Mouse (Mus musculus) brown adipose tissue, adult 24 weeks (tissue): ENCODE results near the gene Slc16a14. TPM values are rescaled to one million over a fixed set of nuclear protein-coding genes. Genes with fewer than 3 reads are reported as not detected.
"Not testable (repeated sequence)": the region's sequence is repeated elsewhere in the genome, so short reads cannot be mapped to it uniquely, and the experiment has no call there.

Experiments
- H3K27ac ChIP-seq: fragments of 200-500 bp; replicated peaks from 2 replicates; pipeline ENCODE4 v1.5.1; 2012; ENCODE audit warnings: low read depth, mild to moderate bottlenecking, low read length
- H3K4me1 ChIP-seq: fragments of 200-500 bp; 2 replicates; pipeline ENCODE4 v1.6.1; 2012; ENCODE audit warnings: low read length, mixed read lengths; ENCODE audit not compliant: control insufficient read depth, insufficient read depth, insufficient read length
- H3K4me3 ChIP-seq: fragments of 200-500 bp; 2 replicates; pipeline ENCODE4 v1.5.1; 2012; ENCODE audit warnings: low read depth, mild to moderate bottlenecking, low read length, moderate library complexity; ENCODE audit not compliant: insufficient read depth
- polyA plus RNA-seq: library from polyadenylated mRNA; stranded (reverse); fragments of >200 nt; gene quantifications from 2 replicates; pipeline ENCODE4 v1.2.4, GENCODE M21; 2012; ENCODE audit not compliant: missing spikeins, insufficient read depth, insufficient read length

Slc16a14 gene
- polyA plus RNA-seq = not detected in 2 replicates

- no peak within 1 kb of the TSS for H3K27ac ChIP-seq
- H3K4me1 ChIP-seq = no peaks in the 10 kb centered on the region
- peak within 1 kb of the TSS; percentile 36 for H3K4me3 ChIP-seq
Measured at GRCm38 (mm10) chr1:84934503-84935333, at the start of gene Slc16a14. Gene Slc16a14, minus strand, starts transcription at chr1:84935134.

GRCm38 (mm10) chr1:84961779-84962178, 26.8 kb upstream of the Slc16a14 start:
- not testable (repeated sequence) for H3K4me3 ChIP-seq, H3K27ac ChIP-seq, H3K4me1 ChIP-seq

GRCm38 (mm10) chr1:84957713-84958112, 22.8 kb upstream of the Slc16a14 start:
- H3K4me1 ChIP-seq, H3K27ac ChIP-seq, H3K4me3 ChIP-seq: not testable (repeated sequence)

- H3K27ac ChIP-seq, H3K4me1 ChIP-seq, H3K4me3 ChIP-seq: not testable (repeated sequence)
Measured at GRCm38 (mm10) chr1:84956771-84957170, 21.8 kb upstream of the Slc16a14 start.

GRCm38 (mm10) chr1:84952456-84953181, 17.7 kb upstream of the Slc16a14 start:
- H3K4me3 ChIP-seq = no peak overlapping the region
- H3K27ac ChIP-seq = no peak overlapping the region
- H3K4me1 ChIP-seq = no peaks in the 10 kb centered on the region

GRCm38 (mm10) chr1:84951566-84951965, 16.6 kb upstream of the Slc16a14 start:
- H3K4me1 ChIP-seq = no peaks in the 10 kb centered on the region
- H3K27ac ChIP-seq = no peak overlapping the region
- H3K4me3 ChIP-seq = no peak overlapping the region

GRCm38 (mm10) chr1:84947390-84947789, 12.5 kb upstream of the Slc16a14 start:
- no peaks in the 10 kb centered on the region for H3K4me1 ChIP-seq
- H3K27ac ChIP-seq = no peak overlapping the region
- no peak overlapping the region for H3K4me3 ChIP-seq

- Histone ChIP-seq H3K4me3 (no peak overlapping the region), H3K4me1 (no peaks in the 10 kb centered on the region), H3K27ac (0 out of 2 replicates have a peak overlapping the region, but pooled peaks have one; percentile 25)
Measured at GRCm38 (mm10) chr1:84945950-84946349, 11.0 kb upstream of the Slc16a14 start.

- H3K27ac ChIP-seq = no peak overlapping the region
- no peaks in the 10 kb centered on the region for H3K4me1 ChIP-seq
- no peak overlapping the region for H3K4me3 ChIP-seq
Measured at GRCm38 (mm10) chr1:84943549-84943948, 8.6 kb upstream of the Slc16a14 start.

- no peak overlapping the region for H3K27ac ChIP-seq
- no peak overlapping the region for H3K4me3 ChIP-seq
- H3K4me1 ChIP-seq = no peaks in the 10 kb centered on the region
Measured at GRCm38 (mm10) chr1:84942666-84943065, 7.7 kb upstream of the Slc16a14 start.

GRCm38 (mm10) chr1:84940322-84940721, 5.4 kb upstream of the Slc16a14 start:
- Histone ChIP-seq H3K4me1 (no peaks in the 10 kb centered on the region), H3K27ac (no peak overlapping the region), H3K4me3 (no peak overlapping the region)

GRCm38 (mm10) chr1:84939466-84939865, 4.5 kb upstream of the Slc16a14 start:
- Histone ChIP-seq H3K4me3 (no peak overlapping the region), H3K4me1 (no peaks in the 10 kb centered on the region), H3K27ac (no peak overlapping the region)

- no peak overlapping the region for H3K27ac ChIP-seq
- H3K4me3 ChIP-seq = no peak overlapping the region
- H3K4me1 ChIP-seq = no peaks in the 10 kb centered on the region
Measured at GRCm38 (mm10) chr1:84936716-84937510, 2.0 kb upstream of the Slc16a14 start.

- no peak overlapping the region for H3K27ac ChIP-seq
- no peaks in the 10 kb centered on the region for H3K4me1 ChIP-seq
- H3K4me3 ChIP-seq = no peak overlapping the region
Measured at GRCm38 (mm10) chr1:84935668-84936067, 734 bp upstream of the Slc16a14 start.

GRCm38 (mm10) chr1:84934151-84934502, 807 bp downstream of the Slc16a14 start:
- peak overlapping the region; percentile 36 for H3K4me3 ChIP-seq
- no peak overlapping the region for H3K27ac ChIP-seq
- no peaks in the 10 kb centered on the region for H3K4me1 ChIP-seq
